Mouse (Mus musculus): ENCODE results near the gene Vrk2. TPM values are rescaled to one million over a fixed set of nuclear protein-coding genes. Genes with fewer than 3 reads are reported as not detected.
A peak's percentile ranks its signal among the peaks of the same experiment; 100 is the strongest.

Gene Vrk2
- polyA plus RNA-seq, 1 experiment = 2.5 TPM

- WGBS = 30% methylated on average over 4 of the region's 4 CpGs
- no peaks in the 10 kb centered on the region for H3K27me3 ChIP-seq (ENCODE audit: control insufficient read depth, insufficient read depth, low read length)
- H3K36me3 ChIP-seq (ENCODE audit: control insufficient read depth, insufficient read depth, low read length) = no peaks in the 10 kb centered on the region
- peak in 1 of 2 experiments; percentile 33 for DNase-seq (ENCODE audit: low read depth in 1 of 2, low spot score in 2 of 2)
- peaks cover 10% of the 10 kb centered on the region; the same call in 1 of the 2 replicates for H3K4me1 ChIP-seq (ENCODE audit: control insufficient read depth, insufficient read depth, insufficient read length)
- no peak overlapping the region for H3K4me3 ChIP-seq (ENCODE audit: extremely low read depth, insufficient read depth, insufficient read length)
- TF ChIP-seq CTCF (IDR thresholded peaks at IDR 0.05; ENCODE audit: extremely low read depth, insufficient read depth, insufficient read length, insufficient replicate concordance) (no peak), POLR2A (IDR thresholded peaks at IDR 0.05; ENCODE audit: low read depth, low read length) (no peak)
- peak overlapping the region; percentile 87 for H3K27ac ChIP-seq (ENCODE audit: insufficient read depth, low read length)
Observed at GRCm38 (mm10) chr11:26452693-26453092, 141.1 kb downstream of the Vrk2 start.

DNA sequence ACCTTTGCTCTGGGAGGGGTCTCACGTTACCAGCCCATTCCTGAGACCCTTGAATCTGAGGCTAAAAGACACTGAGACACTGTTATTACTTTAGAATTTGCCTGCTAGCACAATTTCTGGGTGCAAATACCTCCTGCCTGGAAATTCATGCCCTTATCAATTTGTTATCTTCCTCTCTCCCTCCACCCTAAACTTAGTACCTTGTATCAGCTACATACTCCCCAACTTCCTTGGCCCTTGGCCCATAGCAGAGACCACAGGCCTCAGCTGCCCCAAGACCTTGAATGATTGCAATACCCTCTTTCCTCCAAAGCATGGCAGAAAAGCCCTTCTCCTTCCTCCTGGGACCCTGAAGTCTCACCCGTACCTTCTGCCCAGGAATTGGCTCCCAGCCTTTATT is 142.6 kb downstream of the Vrk2 start:
- H3K27me3 ChIP-seq (ENCODE audit: control insufficient read depth, insufficient read depth, low read length) = no peaks in the 10 kb centered on the region
- H3K4me3 ChIP-seq (ENCODE audit: extremely low read depth, insufficient read depth, insufficient read length) = no peak overlapping the region
- no peak overlapping the region for H3K27ac ChIP-seq (ENCODE audit: insufficient read depth, low read length)
- no peak for DNase-seq (ENCODE audit: low read depth in 1 of 2, low spot score in 2 of 2)
- peaks cover 10% of the 10 kb centered on the region; the same call in 1 of the 2 replicates for H3K4me1 ChIP-seq (ENCODE audit: control insufficient read depth, insufficient read depth, insufficient read length)
- 87% methylated on average over 2 of the region's 2 CpGs for WGBS
- no peaks in the 10 kb centered on the region; the same call in 1 of the 2 replicates for H3K36me3 ChIP-seq (ENCODE audit: control insufficient read depth, insufficient read depth, low read length)
- TF ChIP-seq POLR2A (IDR thresholded peaks at IDR 0.05; ENCODE audit: low read depth, low read length) = no peak
- no peak for TF ChIP-seq CTCF (IDR thresholded peaks at IDR 0.05; ENCODE audit: extremely low read depth, insufficient read depth, insufficient read length, insufficient replicate concordance)

- DNase-seq (ENCODE audit: low read depth in 1 of 2, low spot score in 2 of 2) = no peak
- Histone ChIP-seq H3K4me1 (ENCODE audit: control insufficient read depth, insufficient read depth, insufficient read length) (peaks cover 10% of the 10 kb centered on the region; the same call in 1 of the 2 replicates), H3K4me3 (ENCODE audit: extremely low read depth, insufficient read depth, insufficient read length) (no peak overlapping the region), H3K36me3 (ENCODE audit: control insufficient read depth, insufficient read depth, low read length) (no peaks in the 10 kb centered on the region; the same call in 1 of the 2 replicates), H3K27me3 (ENCODE audit: control insufficient read depth, insufficient read depth, low read length) (no peaks in the 10 kb centered on the region), H3K27ac (ENCODE audit: insufficient read depth, low read length) (no peak overlapping the region)
- TF ChIP-seq POLR2A (IDR thresholded peaks at IDR 0.05; ENCODE audit: low read depth, low read length) (no peak), CTCF (IDR thresholded peaks at IDR 0.05; ENCODE audit: extremely low read depth, insufficient read depth, insufficient read length, insufficient replicate concordance) (no peak)
- 91% methylated on average over 1 of the region's 1 CpGs for WGBS
Observed at GRCm38 (mm10) chr11:26450636-26451035, 143.2 kb downstream of the Vrk2 start.

GRCm38 (mm10) chr11:26449789-26450188 is 144.0 kb downstream of the Vrk2 start:
- Histone ChIP-seq H3K27ac (ENCODE audit: insufficient read depth, low read length) (no peak overlapping the region), H3K4me1 (ENCODE audit: control insufficient read depth, insufficient read depth, insufficient read length) (peaks cover 10% of the 10 kb centered on the region; the same call in 1 of the 2 replicates), H3K4me3 (ENCODE audit: extremely low read depth, insufficient read depth, insufficient read length) (no peak overlapping the region), H3K27me3 (ENCODE audit: control insufficient read depth, insufficient read depth, low read length) (no peaks in the 10 kb centered on the region), H3K36me3 (ENCODE audit: control insufficient read depth, insufficient read depth, low read length) (no peaks in the 10 kb centered on the region; the same call in 1 of the 2 replicates)
- WGBS = 78% methylated on average over 3 of the region's 3 CpGs
- no peak for DNase-seq (ENCODE audit: low read depth in 1 of 2, low spot score in 2 of 2)
- no peak for TF ChIP-seq CTCF (IDR thresholded peaks at IDR 0.05; ENCODE audit: extremely low read depth, insufficient read depth, insufficient read length, insufficient replicate concordance)
- no peak for TF ChIP-seq POLR2A (IDR thresholded peaks at IDR 0.05; ENCODE audit: low read depth, low read length)

DNA sequence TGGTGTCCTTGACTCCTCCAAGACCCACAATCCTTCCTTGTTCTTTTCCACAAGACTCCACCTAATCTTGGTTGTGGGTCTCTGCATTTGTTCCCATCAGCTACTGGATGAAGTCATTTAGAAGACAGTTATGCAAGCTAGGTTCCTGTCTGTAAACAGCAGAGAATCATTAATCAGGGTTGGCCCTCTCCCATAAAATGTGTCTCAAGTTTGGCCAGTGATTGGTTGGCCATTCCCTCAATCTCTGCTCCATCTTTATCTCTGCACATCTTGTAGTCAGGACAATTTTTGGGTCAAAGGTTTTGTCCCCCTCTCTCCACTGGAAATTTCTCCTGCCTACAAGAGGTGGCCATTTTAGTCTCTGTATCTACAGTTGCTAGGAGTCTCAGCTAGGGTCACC is 149.4 kb downstream of the Vrk2 start:
- Histone ChIP-seq H3K4me3 (ENCODE audit: extremely low read depth, insufficient read depth, insufficient read length) (no peak overlapping the region), H3K27me3 (ENCODE audit: control insufficient read depth, insufficient read depth, low read length) (no peaks in the 10 kb centered on the region), H3K4me1 (ENCODE audit: control insufficient read depth, insufficient read depth, insufficient read length) (no peaks in the 10 kb centered on the region), H3K36me3 (ENCODE audit: control insufficient read depth, insufficient read depth, low read length) (no peaks in the 10 kb centered on the region; the same call in 1 of the 2 replicates), H3K27ac (ENCODE audit: insufficient read depth, low read length) (no peak overlapping the region)
- DNase-seq (ENCODE audit: low read depth in 1 of 2, low spot score in 2 of 2) = no peak
- TF ChIP-seq CTCF (IDR thresholded peaks at IDR 0.05; ENCODE audit: extremely low read depth, insufficient read depth, insufficient read length, insufficient replicate concordance) (no peak), POLR2A (IDR thresholded peaks at IDR 0.05; ENCODE audit: low read depth, low read length) (no peak)

- 87% methylated on average over 1 of the region's 1 CpGs for WGBS
- Histone ChIP-seq H3K27me3 (ENCODE audit: control insufficient read depth, insufficient read depth, low read length) (no peaks in the 10 kb centered on the region), H3K4me3 (ENCODE audit: extremely low read depth, insufficient read depth, insufficient read length) (no peak overlapping the region), H3K4me1 (ENCODE audit: control insufficient read depth, insufficient read depth, insufficient read length) (no peaks in the 10 kb centered on the region), H3K27ac (ENCODE audit: insufficient read depth, low read length) (no peak overlapping the region), H3K36me3 (ENCODE audit: control insufficient read depth, insufficient read depth, low read length) (no peaks in the 10 kb centered on the region)
- DNase-seq (ENCODE audit: low read depth in 1 of 2, low spot score in 2 of 2) = no peak
- no peak for TF ChIP-seq CTCF (IDR thresholded peaks at IDR 0.05; ENCODE audit: extremely low read depth, insufficient read depth, insufficient read length, insufficient replicate concordance)
- TF ChIP-seq POLR2A (IDR thresholded peaks at IDR 0.05; ENCODE audit: low read depth, low read length) = no peak
Observed at GRCm38 (mm10) chr11:26441121-26441520, 152.7 kb downstream of the Vrk2 start.

DNA sequence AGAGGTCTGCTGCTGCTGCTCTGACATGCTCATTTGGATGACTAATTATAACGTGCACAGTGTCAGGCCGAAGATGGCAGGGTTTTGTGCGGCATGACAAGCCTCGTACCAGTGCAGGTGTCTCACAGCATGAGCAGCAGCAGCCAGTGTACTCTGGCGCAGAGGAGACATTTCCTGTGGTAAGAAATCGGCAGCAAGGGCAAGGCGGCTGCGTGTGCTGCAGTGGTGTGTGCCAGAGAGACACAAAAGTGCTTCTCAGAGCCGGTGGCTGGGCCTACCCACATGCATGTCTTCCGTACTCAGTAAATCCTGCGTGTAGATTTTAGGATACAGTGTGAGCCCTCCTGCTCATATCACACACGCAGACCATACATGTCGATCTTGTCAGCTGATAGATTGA is 156.0 kb downstream of the Vrk2 start:
- TF ChIP-seq CTCF (IDR thresholded peaks at IDR 0.05; ENCODE audit: extremely low read depth, insufficient read depth, insufficient read length, insufficient replicate concordance) (no peak), POLR2A (IDR thresholded peaks at IDR 0.05; ENCODE audit: low read depth, low read length) (no peak)
- WGBS = 66% methylated on average over 13 of the region's 13 CpGs
- no peak for DNase-seq (ENCODE audit: low read depth in 1 of 2, low spot score in 2 of 2)

More for the DNA sequence above, 156.0 kb downstream of the Vrk2 start:
- Histone ChIP-seq H3K27me3 (ENCODE audit: control insufficient read depth, insufficient read depth, low read length) (no peaks in the 10 kb centered on the region), H3K4me3 (ENCODE audit: extremely low read depth, insufficient read depth, insufficient read length) (no peak overlapping the region), H3K36me3 (ENCODE audit: control insufficient read depth, insufficient read depth, low read length) (no peaks in the 10 kb centered on the region), H3K27ac (ENCODE audit: insufficient read depth, low read length) (no peak overlapping the region), H3K4me1 (ENCODE audit: control insufficient read depth, insufficient read depth, insufficient read length) (no peaks in the 10 kb centered on the region)

All from spleen, adult 2 months (tissue).